Mouse (Mus musculus): ENCODE data around the gene Aida. TPM values are rescaled to one million over a fixed set of nuclear protein-coding genes. Genes with fewer than 3 reads are reported as not detected.

Aida gene
- polyA plus RNA-seq, 1 experiment from 2014 or later: 65.3 TPM

DNA sequence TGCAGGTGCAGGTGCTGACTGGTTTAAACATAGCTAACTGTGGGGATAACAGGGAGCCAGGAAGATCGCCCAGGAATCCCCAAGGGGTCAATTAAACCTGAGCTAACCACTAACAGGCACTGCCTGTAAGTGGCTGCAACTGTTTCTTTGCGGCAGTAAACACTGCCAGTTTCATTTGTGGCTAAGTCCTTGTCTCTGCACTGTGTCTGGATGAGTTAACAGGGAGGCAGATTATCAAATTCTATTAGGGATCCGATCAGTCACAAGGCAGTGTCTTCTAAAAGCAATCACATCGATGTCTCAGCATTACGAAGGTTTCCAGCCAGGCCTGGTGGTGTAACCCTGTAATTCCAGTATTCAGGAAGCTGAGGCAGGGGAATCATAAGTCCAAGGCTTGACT lies 70.0 kb downstream of the Aida start:
- H3K4me2 ChIP-seq: no peak overlapping the region
- H3K27ac ChIP-seq: no peak overlapping the region
- H3K4me1 ChIP-seq: peaks cover 31% of the 10 kb centered on the region
- H3K9ac ChIP-seq: no peak overlapping the region
- WGBS: 68% methylated on average over 5 of the region's 5 CpGs
- peaks cover 38% of the 10 kb centered on the region for H3K36me3 ChIP-seq
- ATAC-seq (ENCODE audit: insufficient number of reproducible peaks, insufficient read depth, low FRiP score, low TSS enrichment, low read depth): no peak
- no peaks in the 10 kb centered on the region for H3K27me3 ChIP-seq
- H3K4me3 ChIP-seq: no peak overlapping the region
- H3K9me3 ChIP-seq: no peaks in the 10 kb centered on the region

DNA sequence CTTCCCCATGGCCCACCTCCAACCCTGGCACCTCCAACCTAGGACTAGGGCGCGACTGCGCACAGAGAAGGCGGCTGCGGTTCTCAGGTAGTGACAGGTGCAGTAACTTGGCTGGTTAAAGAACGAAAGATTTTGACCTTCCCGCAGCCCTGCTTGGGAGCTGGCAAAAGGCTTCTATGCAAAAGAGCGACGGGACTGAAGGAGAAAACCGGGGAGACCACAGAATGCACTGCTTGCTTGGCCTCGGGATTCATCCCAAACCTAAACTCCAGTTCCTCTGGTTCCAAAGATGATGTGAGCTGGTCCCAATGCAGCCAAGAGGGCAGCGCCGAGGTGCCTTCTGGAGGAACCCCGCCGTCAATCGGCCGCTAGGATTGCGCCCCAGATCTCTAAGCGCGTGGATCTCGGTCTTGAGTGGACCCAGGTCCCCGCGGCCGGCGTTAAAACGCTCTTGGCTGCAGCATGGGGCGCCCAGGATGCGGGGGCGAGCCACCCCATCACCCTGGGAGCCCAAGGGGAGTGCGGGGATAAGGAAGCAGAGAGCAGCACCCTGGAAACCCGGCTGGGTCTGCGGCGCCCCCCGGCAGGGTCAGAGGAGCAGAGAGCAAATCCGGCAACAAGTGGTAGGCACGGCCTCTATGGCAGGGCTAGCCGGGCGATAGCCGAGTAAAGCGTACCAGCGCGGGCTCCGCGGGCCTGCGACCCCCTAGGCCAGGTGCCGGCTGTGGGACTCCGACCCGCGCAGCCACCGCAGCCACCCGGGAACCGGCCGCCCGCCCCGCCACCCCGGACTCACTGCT lies 72.4 kb downstream of the Aida start:
- ATAC-seq (ENCODE audit: insufficient number of reproducible peaks, insufficient read depth, low FRiP score, low TSS enrichment, low read depth): peak; percentile 67
- H3K27ac ChIP-seq: peak overlapping the region; percentile 86
- H3K9ac ChIP-seq: peak overlapping the region; percentile 91
- 2% methylated on average over 47 of the region's 56 CpGs for WGBS
- H3K4me2 ChIP-seq: peak overlapping the region; percentile 79
- H3K27me3 ChIP-seq: no peaks in the 10 kb centered on the region
- H3K4me1 ChIP-seq: peaks cover 31% of the 10 kb centered on the region
- H3K9me3 ChIP-seq: no peaks in the 10 kb centered on the region
- peaks cover 16% of the 10 kb centered on the region for H3K36me3 ChIP-seq
- H3K4me3 ChIP-seq: peak overlapping the region; percentile 91

DNA sequence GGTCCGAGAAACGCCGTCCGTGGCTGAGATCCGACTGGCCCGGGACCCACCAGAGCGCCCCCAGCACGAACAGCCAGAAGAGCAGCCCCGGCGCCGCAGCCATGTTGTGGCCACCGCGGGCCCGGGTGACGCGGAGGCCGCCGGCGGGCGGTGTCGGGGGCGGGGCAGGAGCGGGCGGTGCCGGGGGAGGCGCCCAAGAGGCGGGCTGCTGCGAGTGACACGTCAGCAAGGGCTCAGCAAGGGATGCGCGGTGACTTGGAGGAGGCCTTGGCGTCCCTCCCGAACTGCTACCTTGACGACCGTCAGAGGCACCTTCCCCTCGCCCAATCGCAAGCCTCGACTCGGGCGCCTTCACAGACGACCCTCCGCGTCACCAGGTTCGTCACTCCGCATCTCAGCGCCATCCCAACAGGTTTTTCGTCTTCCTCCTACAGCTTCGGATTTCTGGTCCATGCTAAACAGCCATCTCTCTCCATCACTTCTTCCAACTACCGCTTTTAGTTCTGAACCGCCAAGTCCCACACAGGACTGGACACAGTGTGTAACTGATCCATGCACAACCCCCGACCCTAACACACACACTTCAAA lies 73.1 kb downstream of the Aida start, which contains the start of gene Mia3:
Mia3 (minus strand) TSS at position 127 of the 588 bp plus-strand sequence.
- Histone ChIP-seq H3K36me3 (peaks cover 9% of the 10 kb centered on the region), H3K4me1 (peaks cover 31% of the 10 kb centered on the region), H3K27me3 (no peaks in the 10 kb centered on the region), H3K9ac (peak within 1 kb of the TSS; percentile 91), H3K9me3 (no peaks in the 10 kb centered on the region), H3K27ac (peak within 1 kb of the TSS; percentile 86), H3K4me3 (peak within 1 kb of the TSS; percentile 91), H3K4me2 (peak within 1 kb of the TSS; percentile 79)
- ATAC-seq (ENCODE audit: insufficient number of reproducible peaks, insufficient read depth, low FRiP score, low TSS enrichment, low read depth): peak; percentile 95
- under 1% methylated on average over 49 of the region's 51 CpGs for WGBS

DNA sequence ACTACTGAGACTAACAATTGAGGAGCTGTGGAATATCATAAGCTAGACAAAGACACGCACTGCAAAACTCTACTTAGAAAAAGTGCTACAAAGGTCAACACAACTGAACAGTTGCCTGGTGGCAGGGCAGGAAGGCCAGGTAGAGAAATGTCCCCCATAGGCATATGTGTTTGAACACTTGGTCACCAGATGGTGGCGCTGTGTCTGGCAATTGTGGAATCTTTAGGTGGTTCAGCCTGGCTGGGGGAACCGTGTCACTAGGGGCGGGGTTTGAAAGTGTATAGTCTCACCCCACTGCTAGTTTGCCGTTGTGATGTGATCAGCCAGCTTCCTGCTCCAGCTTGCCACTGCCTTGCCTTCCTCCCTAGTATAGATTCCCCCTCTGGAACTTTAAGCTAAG lies 78.3 kb downstream of the Aida start:
- H3K9ac ChIP-seq: no peak overlapping the region
- no peaks in the 10 kb centered on the region for H3K27me3 ChIP-seq
- H3K4me1 ChIP-seq: peaks cover 5% of the 10 kb centered on the region; the same call in 1 of the 2 replicates
- no peak for ATAC-seq (ENCODE audit: insufficient number of reproducible peaks, insufficient read depth, low FRiP score, low TSS enrichment, low read depth)
- no peak overlapping the region for H3K4me3 ChIP-seq
- H3K27ac ChIP-seq: no peak overlapping the region
- H3K9me3 ChIP-seq: 0 out of 2 replicates have a peak, but pooled peaks cover 3% of the 10 kb centered on the region
- H3K36me3 ChIP-seq: no peaks in the 10 kb centered on the region
- WGBS: 80% methylated on average over 5 of the region's 5 CpGs
- H3K4me2 ChIP-seq: no peak overlapping the region

Other genes with a start within 250 kb of the Aida start
- gene Disp1, start 75.1 kb upstream of the Aida start, polyA plus RNA-seq (2015; fragmentation: Nextera tagmentation; extraction: Ambion mirVana): 17.2 and 20.4 TPM in 2 replicates
- gene Brox, start 679 bp downstream of the Aida start, polyA plus RNA-seq (2015; fragmentation: Nextera tagmentation; extraction: Ambion mirVana): 38.2 and 42.1 TPM in 2 replicates
- gene Mia3, start 73.0 kb downstream of the Aida start, polyA plus RNA-seq (2015; fragmentation: Nextera tagmentation; extraction: Ambion mirVana): 106 and 113 TPM in 2 replicates
- gene Taf1a, start 92.4 kb downstream of the Aida start, polyA plus RNA-seq (2015; fragmentation: Nextera tagmentation; extraction: Ambion mirVana): 26.3 and 26.4 TPM in 2 replicates
- gene Hhipl2, start 121.6 kb downstream of the Aida start, polyA plus RNA-seq (2015; fragmentation: Nextera tagmentation; extraction: Ambion mirVana): 0.11 and 0.53 TPM in 2 replicates

All from embryonic facial prominence, embryonic 13.5 days (tissue).